Mouse (Mus musculus) forebrain, embryonic 16.5 days (tissue): ENCODE results near the gene Tctn3. TPM values are rescaled to one million over a fixed set of nuclear protein-coding genes. Genes with fewer than 3 reads are reported as not detected.
"Not testable (repeated sequence)": the region's sequence is repeated elsewhere in the genome, so short reads cannot be mapped to it uniquely, and the experiment has no call there.

ENCODE experiments used
- ATAC-seq: fragments of 200-750 bp; cut with Nextera tagmentation; 2 replicates; pipeline ENCODE4 v1.8.0; 2017; ENCODE audit warnings: mild to moderate bottlenecking, moderate library complexity
- H3K27ac ChIP-seq: fragments of 300-500 bp; sonication (generic); 2 replicates; pipeline ENCODE4 v1.5.1; 2014; ENCODE audit warnings: low read length, control low read depth
- H3K27me3 ChIP-seq: fragments of 300-500 bp; sonication (generic); replicated peaks from 2 replicates; pipeline ENCODE4 v1.6.1; 2014; ENCODE audit warnings: low read length; ENCODE audit not compliant: control insufficient read depth, insufficient read depth
- H3K36me3 ChIP-seq: fragments of 300-500 bp; sonication (generic); 2 replicates; pipeline ENCODE4 v1.6.1; 2014; ENCODE audit not compliant: control insufficient read depth, insufficient read depth
- H3K4me1 ChIP-seq: fragments of 300-500 bp; sonication (generic); replicated peaks from 2 replicates; pipeline ENCODE4 v1.6.1; 2014; ENCODE audit warnings: low read length; ENCODE audit not compliant: control insufficient read depth, insufficient read depth
- H3K4me2 ChIP-seq: fragments of 300-500 bp; sonication (generic); 2 replicates; pipeline ENCODE4 v1.6.1; 2014; ENCODE audit warnings: mild to moderate bottlenecking, low read length, control low read depth
- H3K4me3 ChIP-seq: fragments of 300-500 bp; sonication (generic); replicated peaks from 2 replicates; pipeline ENCODE4 v1.5.1; 2014; ENCODE audit warnings: mild to moderate bottlenecking, low read length, control low read depth
- H3K9ac ChIP-seq: fragments of 300-500 bp; sonication (generic); replicated peaks from 2 replicates; pipeline ENCODE4 v1.6.1; 2014; ENCODE audit warnings: low read depth, low read length, control low read depth
- H3K9me3 ChIP-seq: fragments of 300-500 bp; sonication (generic); 2 replicates; pipeline ENCODE4 v1.6.1; 2016; ENCODE audit warnings: low read length; ENCODE audit not compliant: control insufficient read depth
- WGBS: fragments of 180-500 bp; shearing (Covaris S2); extraction: QIAGEN DNeasy Blood & Tissue Kit; methylation state at CpG from one replicate; pipeline ENCODE4 v1.1.7; 2014; 5-methylcytosine and 5-hydroxymethylcytosine counted together
- polyA plus RNA-seq: library from polyadenylated mRNA; unstranded; fragments of >200 nt; fragmentation: Nextera tagmentation; extraction: Ambion mirVana; gene quantifications from 2 replicates; pipeline ENCODE4 v1.2.1, GENCODE M21; 2015

Gene Tctn3
- polyA plus RNA-seq, 1 experiment from 2014 or later: 14.2 TPM

GRCm38 (mm10) chr19:40580902-40581301 lies 31.1 kb downstream of the Tctn3 start:
- ATAC-seq: no peak
- Histone ChIP-seq H3K9me3 (no peaks in the 10 kb centered on the region), H3K9ac (no peak overlapping the region), H3K4me3 (no peak overlapping the region), H3K4me1 (no peaks in the 10 kb centered on the region), H3K36me3 (peaks cover 26% of the 10 kb centered on the region), H3K27ac (no peak overlapping the region), H3K4me2 (no peak overlapping the region), H3K27me3 (no peaks in the 10 kb centered on the region)
- WGBS: 94% methylated on average over 2 of the region's 2 CpGs

DNA sequence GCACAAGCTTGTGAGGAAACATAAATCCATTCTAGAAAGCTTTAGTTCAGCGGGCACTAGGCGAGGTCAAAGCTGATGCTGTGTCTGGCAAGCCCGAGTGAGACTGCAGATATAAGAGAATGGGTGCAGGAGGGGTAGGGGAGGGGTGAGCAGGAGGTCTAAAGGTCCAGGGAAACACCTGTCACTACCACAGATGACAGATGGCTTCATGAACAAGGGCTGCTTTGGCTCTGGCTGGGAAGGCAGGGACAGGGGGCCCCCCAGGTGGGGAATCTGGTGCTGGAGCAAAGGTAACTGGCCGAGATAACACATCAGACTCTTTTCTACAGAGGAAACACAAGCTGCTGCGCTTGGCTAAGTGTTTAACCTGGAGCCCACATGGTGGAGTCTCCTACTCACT lies 36.6 kb downstream of the Tctn3 start:
- Histone ChIP-seq H3K36me3 (peaks cover 55% of the 10 kb centered on the region), H3K9ac (no peak overlapping the region), H3K4me3 (no peak overlapping the region), H3K4me2 (no peak overlapping the region), H3K9me3 (peaks cover 5% of the 10 kb centered on the region; the same call in 1 of the 2 replicates), H3K27ac (no peak overlapping the region), H3K4me1 (no peaks in the 10 kb centered on the region), H3K27me3 (no peaks in the 10 kb centered on the region)
- ATAC-seq: no peak
- 77% methylated on average over 5 of the region's 5 CpGs for WGBS

DNA sequence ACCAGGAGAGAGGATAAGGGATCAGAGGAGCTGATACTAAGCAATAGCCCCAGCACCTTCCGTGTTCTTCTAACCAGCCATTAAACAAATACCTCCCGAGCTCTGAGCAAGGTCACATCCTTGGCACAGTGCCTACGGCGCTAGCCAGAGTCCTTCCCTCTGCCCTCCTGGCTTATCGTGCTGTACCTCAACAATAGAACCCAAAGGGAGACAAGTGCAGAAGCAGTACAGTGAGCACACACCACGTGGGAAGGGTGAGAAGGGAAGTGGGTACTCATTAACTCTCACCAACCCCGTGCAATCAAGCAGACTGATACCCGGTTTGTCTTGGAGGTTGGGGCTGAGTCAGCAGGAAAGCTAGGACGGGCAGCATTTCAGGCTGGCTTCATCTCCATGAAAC lies 41.3 kb downstream of the Tctn3 start:
- Histone ChIP-seq H3K27ac (no peak overlapping the region), H3K27me3 (no peaks in the 10 kb centered on the region), H3K4me3 (no peak overlapping the region), H3K9me3 (peaks cover 12% of the 10 kb centered on the region), H3K4me1 (no peaks in the 10 kb centered on the region), H3K9ac (no peak overlapping the region), H3K36me3 (peaks cover 64% of the 10 kb centered on the region), H3K4me2 (no peak overlapping the region)
- ATAC-seq: no peak
- 91% methylated on average over 9 of the region's 9 CpGs for WGBS

GRCm38 (mm10) chr19:40567616-40568015 lies 44.4 kb downstream of the Tctn3 start:
- Histone ChIP-seq H3K27me3 (no peaks in the 10 kb centered on the region), H3K9ac (no peak overlapping the region), H3K9me3 (peaks cover 12% of the 10 kb centered on the region), H3K4me3 (no peak overlapping the region), H3K4me2 (no peak overlapping the region), H3K4me1 (no peaks in the 10 kb centered on the region), H3K36me3 (peaks cover 67% of the 10 kb centered on the region), H3K27ac (no peak overlapping the region)
- ATAC-seq: no peak
- WGBS: 75% methylated on average over 3 of the region's 3 CpGs

GRCm38 (mm10) chr19:40563880-40564645 lies 48.0 kb downstream of the Tctn3 start:
- H3K9me3 ChIP-seq: no peaks in the 10 kb centered on the region
- no peak overlapping the region for H3K4me3 ChIP-seq
- no peak overlapping the region for H3K27ac ChIP-seq
- no peak overlapping the region for H3K9ac ChIP-seq
- H3K27me3 ChIP-seq: no peaks in the 10 kb centered on the region
- H3K36me3 ChIP-seq: peaks cover 45% of the 10 kb centered on the region
- WGBS: 88% methylated on average over 10 of the region's 10 CpGs
- H3K4me1 ChIP-seq: no peaks in the 10 kb centered on the region
- ATAC-seq: peak; percentile 20; the same call in 1 of the 2 replicates
- H3K4me2 ChIP-seq: no peak overlapping the region

DNA sequence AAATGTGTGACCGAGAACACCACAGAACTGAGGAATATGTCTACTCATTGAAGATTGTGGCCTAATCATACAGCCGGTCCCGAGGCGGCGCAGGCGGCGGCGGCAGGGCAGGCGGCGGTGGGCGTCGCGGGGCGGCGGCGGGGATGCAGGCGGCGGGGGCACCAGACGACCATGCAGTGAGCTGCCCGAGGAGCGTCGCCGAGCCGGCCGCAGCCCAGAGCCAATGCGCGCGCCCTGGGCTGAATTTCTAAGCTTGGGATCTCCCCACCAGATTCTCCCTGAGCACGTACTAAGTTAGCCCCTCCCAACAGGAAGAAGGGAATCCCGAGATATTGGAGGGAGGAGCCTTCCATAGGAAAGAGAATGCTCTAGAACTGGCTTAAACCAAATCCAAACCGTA lies 50.5 kb downstream of the Tctn3 start:
- H3K36me3 ChIP-seq: peaks cover 49% of the 10 kb centered on the region
- H3K4me1 ChIP-seq, H3K27ac ChIP-seq, H3K9me3 ChIP-seq, H3K4me3 ChIP-seq, H3K27me3 ChIP-seq, H3K4me2 ChIP-seq, H3K9ac ChIP-seq: not testable (repeated sequence)
- 73% methylated on average over 8 of the region's 31 CpGs for WGBS
- 0 out of 2 replicates have a peak, but pooled peaks have one; percentile 58 for ATAC-seq

GRCm38 (mm10) chr19:40556029-40556428 lies 56.0 kb downstream of the Tctn3 start:
- ATAC-seq: no peak
- H3K9ac ChIP-seq: no peak overlapping the region
- no peak overlapping the region for H3K4me3 ChIP-seq
- H3K27ac ChIP-seq: no peak overlapping the region
- 88% methylated on average over 7 of the region's 7 CpGs for WGBS
- no peaks in the 10 kb centered on the region for H3K4me1 ChIP-seq
- H3K27me3 ChIP-seq: no peaks in the 10 kb centered on the region
- no peak overlapping the region for H3K4me2 ChIP-seq
- H3K36me3 ChIP-seq: peaks cover 40% of the 10 kb centered on the region
- H3K9me3 ChIP-seq: no peaks in the 10 kb centered on the region

DNA sequence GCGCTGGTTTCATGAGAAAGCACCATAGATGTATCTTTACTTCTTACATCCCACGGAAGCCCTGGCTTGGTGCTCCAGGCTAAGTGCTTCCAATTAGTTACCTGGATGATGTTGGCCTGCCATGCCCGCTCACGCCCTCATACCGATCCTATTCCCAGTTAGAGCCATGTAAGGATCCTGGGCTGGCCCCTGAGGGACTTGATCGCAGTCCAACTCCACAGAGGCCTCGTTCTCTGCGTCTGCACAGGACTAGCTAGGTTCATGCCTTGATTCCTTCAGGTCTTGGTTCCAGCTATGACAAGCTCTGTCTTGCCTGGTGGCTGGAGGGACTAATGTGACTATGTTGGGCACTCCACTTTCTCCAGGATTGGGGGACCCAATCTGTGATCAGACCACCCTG lies 56.9 kb downstream of the Tctn3 start:
- no peaks in the 10 kb centered on the region for H3K27me3 ChIP-seq
- peaks cover 48% of the 10 kb centered on the region for H3K36me3 ChIP-seq
- H3K9ac ChIP-seq: no peak overlapping the region
- H3K9me3 ChIP-seq: no peaks in the 10 kb centered on the region
- no peaks in the 10 kb centered on the region for H3K4me1 ChIP-seq
- ATAC-seq: no peak
- no peak overlapping the region for H3K4me3 ChIP-seq
- no peak overlapping the region for H3K27ac ChIP-seq
- no peak overlapping the region for H3K4me2 ChIP-seq
- 94% methylated on average over 8 of the region's 8 CpGs for WGBS

DNA sequence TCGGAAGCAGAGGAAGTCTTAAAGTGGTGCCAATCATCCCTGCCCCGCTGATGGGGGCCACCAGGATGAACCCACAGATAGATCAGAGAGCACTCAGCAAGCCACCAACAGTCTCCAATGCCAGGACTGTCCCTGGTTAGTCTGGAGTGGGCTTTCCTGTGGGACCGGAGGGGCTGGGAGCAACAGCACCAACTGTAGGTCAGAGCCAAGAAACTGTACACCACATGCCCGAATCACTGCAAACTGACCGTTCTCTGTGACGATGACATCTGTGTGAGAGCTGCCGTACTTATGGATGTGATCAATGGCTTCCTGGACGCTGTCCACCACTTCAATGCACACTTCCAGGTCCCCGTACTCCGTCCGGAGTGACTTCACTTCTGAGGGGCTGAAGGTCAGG lies 57.7 kb downstream of the Tctn3 start:
- 96% methylated on average over 11 of the region's 11 CpGs for WGBS

More for the DNA sequence above, 57.7 kb downstream of the Tctn3 start:
- Histone ChIP-seq H3K9me3 (no peaks in the 10 kb centered on the region), H3K4me2 (no peak overlapping the region), H3K36me3 (peaks cover 48% of the 10 kb centered on the region), H3K27me3 (no peaks in the 10 kb centered on the region), H3K4me1 (peaks cover 4% of the 10 kb centered on the region), H3K4me3 (no peak overlapping the region), H3K27ac (no peak overlapping the region), H3K9ac (no peak overlapping the region)
- ATAC-seq: no peak
